Mouse (Mus musculus) adrenal gland, postnatal 36 days (tissue): Measurements from ENCODE around the gene Hoxa5. TPM values are rescaled to one million over a fixed set of nuclear protein-coding genes. Genes with fewer than 3 reads are reported as not detected.
A peak's percentile ranks its signal among the peaks of the same experiment; 100 is the strongest.

Source experiments
- DNase-seq, 2 experiments: peaks; one replicate each; pipeline ENCODE4 v3.0.0; 2021; ENCODE audit warnings: mixed read lengths in 1 of 2
- total RNA-seq, 2 experiments: library from RNA; stranded (reverse); gene quantifications; 2 replicates each; pipeline ENCODE4 v1.2.3; 2021

Hoxa5 gene
- total RNA-seq, 2 experiments from 2014 or later, result 14.7 to 27.8 TPM

GRCm38 (mm10) chr6:52227470-52228222, 23.3 kb upstream of the Hoxa5 start:
- DNase-seq, result no peak

GRCm38 (mm10) chr6:52226569-52227257, 22.3 kb upstream of the Hoxa5 start:
- peak in 1 of 2 experiments; percentile 51 for DNase-seq

DNA sequence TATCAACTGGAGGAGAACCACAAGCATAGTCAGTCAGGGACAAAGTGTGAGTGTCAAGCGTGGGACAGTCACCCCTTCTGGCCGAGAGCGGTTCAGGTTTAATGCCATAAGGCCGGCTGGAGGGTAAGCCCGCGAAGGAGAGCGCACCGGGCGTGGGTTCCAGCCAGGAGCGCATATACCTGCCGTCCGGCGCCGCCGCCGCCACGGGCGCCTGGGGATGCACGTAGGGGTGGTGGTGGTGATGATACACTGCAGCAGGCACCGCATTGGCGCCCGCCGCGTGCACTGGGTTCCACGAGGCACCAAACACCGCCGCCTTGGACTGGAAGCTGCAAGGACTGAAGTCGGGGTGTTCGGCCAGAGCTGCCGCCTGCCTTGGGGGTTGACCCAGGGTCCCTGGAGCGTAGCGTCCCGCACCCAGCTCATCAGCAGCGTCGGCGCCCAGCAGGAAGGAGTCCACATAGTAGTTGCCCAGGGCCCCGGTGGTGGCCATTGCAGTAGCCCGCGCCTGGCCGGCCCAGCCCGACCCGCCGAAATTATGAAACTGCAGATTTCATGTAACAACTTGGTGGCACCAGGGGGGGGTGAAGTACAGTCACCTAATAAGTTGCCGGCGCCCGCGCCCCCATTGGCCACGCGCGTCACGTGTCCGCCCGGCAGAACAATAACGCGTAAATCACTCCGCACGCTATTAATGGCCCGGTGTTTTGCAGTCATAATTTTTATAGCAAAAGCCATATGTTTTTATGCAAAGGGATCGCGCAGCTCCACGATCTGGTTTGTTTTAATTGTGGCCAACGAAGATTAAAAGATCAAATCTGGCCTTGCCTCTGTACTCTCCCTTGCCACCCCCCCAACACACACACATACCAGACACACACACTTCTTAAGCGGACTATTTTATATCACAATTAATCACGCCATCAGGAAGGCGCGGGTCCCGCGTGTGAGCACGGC, 21.5 kb upstream of the Hoxa5 start:
- DNase-seq, result peak in 1 of 2 experiments; percentile 64

GRCm38 (mm10) chr6:52224895-52225611, 20.7 kb upstream of the Hoxa5 start:
- no peak for DNase-seq

- no peak for DNase-seq
Observed at GRCm38 (mm10) chr6:52223939-52224760, 19.8 kb upstream of the Hoxa5 start.

GRCm38 (mm10) chr6:52222729-52223128, 18.3 kb upstream of the Hoxa5 start:
- no peak for DNase-seq

DNA sequence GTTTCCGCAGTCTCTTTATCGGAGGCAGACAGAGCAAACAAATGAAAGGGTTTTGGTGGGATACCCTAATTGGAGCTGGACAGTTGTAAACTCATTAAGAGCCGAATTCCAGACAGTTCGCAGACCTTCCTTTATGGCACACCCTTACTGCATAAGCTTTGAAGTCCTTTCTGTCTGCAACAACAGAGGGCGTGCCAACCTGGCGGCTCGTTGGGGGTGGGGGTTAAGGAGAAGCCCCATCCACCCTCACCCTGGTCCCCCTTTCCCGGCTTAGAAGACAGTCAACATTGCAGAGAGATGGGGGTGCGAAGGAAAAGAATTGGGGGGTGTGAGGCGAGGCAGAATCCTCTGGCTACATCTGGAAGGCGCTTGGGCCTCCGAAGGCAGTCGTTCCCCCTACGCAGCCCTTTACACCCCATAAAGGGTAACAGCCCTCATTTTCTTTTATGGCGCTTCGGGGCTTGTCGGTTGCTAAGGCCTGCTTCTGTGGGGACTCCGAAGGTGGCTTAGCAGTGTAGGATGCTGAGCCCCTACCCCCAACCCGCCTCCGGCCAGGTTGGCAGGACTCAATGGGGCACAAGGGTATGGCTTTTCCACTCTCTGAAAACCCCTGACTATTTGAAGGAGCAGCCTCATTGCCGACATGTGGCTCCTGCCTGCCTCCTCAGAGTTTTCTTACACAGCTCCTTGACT, 17.8 kb upstream of the Hoxa5 start:
- no peak for DNase-seq

DNA sequence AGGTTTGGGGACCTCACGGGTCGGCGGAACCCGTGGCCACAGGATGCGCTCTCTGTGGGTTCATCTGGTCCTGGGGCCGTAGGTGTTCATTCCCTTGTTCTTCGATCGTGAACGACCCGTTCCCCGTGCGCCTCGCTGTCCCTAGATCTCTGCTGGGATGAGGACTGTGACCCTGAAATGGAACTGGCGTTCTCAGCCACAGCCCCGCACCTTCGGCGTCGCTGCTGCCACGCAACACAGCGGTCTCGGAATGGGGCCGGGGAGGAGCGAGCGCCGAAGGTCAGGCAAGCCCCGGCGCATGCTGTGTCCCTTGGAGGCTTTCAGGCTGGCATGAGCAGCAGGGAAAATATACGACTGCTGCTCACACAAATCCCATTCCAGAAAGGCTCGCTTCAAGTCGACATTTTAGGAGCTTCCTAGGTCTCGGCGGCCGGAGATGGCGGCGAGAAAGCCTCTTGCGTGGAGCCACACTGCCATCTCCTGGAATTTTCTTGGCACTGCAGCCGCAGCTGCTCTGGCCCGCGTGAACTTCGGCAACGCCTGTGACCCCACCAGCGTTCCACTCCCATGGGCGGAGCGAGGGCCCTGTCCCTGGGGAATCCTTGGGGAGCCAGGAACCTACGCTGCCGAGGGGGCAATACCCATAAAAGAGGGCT, 17.1 kb upstream of the Hoxa5 start, which contains the start of gene Hoxa7:
Gene Hoxa7 (minus strand): TSS at position 518 of the 656 bp plus-strand sequence.
- peak; percentile 88 to 92 for DNase-seq

GRCm38 (mm10) chr6:52220865-52221310, 16.5 kb upstream of the Hoxa5 start:
- no peak for DNase-seq

GRCm38 (mm10) chr6:52220003-52220864, 15.8 kb upstream of the Hoxa5 start:
- DNase-seq, result no peak

DNA sequence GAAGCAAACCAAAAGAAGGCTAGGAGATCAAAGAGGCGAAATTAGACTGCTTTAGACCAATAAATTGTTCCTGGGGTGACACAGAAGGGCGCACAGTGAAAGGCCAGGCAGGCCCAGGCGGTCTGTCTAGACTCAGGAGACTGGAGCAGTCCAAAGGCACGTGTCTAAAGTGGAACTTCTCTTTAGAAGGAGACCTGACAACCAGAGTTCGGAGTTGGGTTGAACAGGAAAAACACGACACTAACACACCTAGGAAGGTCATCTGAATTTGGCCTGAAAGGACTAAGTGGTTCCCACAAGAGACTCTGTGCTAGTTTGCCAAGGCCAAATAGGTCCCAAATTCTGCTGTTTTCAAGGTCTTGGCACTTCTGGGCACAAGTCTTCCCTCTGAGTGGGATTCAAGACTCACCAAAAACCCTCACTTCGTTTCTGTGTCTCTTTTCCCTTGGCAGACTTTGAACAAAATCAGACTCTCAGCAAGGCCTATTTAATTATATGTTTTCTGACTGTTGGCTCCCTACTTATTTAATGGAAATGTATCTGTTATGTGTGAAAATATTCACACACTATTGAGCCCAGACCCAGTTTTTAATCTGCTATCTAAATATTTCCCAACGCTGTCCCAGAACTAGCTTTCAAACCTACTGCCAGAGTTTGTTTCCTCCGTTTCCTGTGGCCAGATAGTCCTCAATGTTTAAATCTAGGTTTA, 15.0 kb upstream of the Hoxa5 start:
- DNase-seq, result no peak

DNA sequence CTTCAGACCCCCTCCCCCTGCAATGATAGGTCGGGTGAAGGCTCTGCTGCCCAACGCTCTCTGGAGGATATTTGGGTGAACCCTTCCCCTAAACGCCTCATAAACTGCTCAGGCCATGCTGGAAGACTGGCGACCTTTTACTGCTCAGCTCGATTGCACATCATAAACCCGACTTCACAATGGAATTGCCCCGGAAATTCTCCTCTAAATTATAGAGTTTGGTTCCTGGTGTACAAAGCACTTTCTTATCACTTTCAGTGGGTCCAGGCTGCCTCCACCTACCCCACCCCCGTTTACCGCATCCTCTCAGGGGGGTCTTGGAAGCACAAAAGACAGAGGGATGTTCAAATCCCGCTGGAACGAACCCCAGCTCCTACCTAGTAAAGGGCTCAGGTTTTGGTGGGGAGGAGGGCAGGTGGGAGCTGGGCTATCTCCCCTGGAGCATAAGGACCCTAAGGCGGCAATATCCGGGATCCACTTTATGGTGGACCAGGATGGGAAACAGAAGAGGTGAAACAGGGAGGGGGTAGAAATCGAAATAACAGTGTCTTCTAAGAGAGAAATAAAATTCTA, 14.3 kb upstream of the Hoxa5 start:
- DNase-seq, result no peak

GRCm38 (mm10) chr6:52217895-52218642, 13.7 kb upstream of the Hoxa5 start:
- DNase-seq, result no peak

DNA sequence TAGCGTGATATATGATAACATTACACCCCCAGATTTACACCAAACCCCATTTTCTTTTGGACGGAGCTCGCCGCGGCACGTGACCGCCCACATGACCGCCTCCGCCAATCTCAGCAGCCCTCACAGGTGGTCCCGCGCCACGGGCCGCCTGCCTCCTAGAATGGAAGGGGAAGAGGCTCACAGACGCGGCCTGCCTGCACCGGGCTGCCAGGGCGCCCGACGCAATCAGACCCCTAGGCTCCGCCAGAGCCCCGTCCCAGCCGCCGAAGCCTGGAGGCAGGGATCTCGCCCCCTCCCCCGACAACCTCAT, 13.0 kb upstream of the Hoxa5 start:
- peak; percentile 90 to 92 for DNase-seq

- peak; percentile 55 to 61 for DNase-seq
Observed at GRCm38 (mm10) chr6:52216691-52217458, 12.5 kb upstream of the Hoxa5 start.
